ENCODE assay signal across 8 mouse cellular contexts in the genomic region with DNA sequence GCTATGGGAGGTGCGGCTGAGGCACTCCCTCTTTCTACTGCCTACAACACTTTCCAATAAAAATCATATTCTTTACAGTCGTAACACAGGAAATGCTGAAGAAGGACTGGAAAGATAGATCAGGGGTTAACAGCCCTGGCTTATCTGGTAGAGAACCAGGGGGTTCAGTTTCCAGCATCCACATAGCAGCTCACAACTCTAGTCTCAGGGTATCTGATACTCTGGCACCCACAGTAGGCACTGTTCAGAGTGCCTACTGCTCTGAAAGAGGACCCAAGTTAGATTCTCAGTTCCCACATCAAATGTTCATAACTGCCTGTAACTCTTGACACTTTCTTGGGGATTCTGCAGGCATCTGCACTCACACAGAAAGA. TPM values are rescaled to one million over a fixed set of nuclear protein-coding genes. Genes with fewer than 3 reads are reported as not detected.
A peak's percentile ranks its signal among the peaks of the same experiment; 100 is the strongest.
DNase-seq lines count a peak whose midpoint lies in the region; ATAC-seq and TF ChIP-seq lines count a peak whose summit lies in the region.

No protein-coding gene starts in this region.

- H3K4me3 ChIP-seq in kidney, adult 2 months (ENCODE audit: insufficient read depth, low read depth, low read length), result peak overlapping the region; percentile 22
- H3K4me3 ChIP-seq in bone marrow macrophage, adult 2 months (ENCODE audit: insufficient read depth, low read length), result peak overlapping the region; percentile 53
- H3K4me3 ChIP-seq in hindbrain, postnatal 0 days (ENCODE audit: low read length), result peak overlapping the region; percentile 68
- H3K4me3 ChIP-seq in midbrain, embryonic 14.5 days (replicated peaks; ENCODE audit: low read depth, low read length), result peak overlapping the region; percentile 63

- DNase-seq in kidney, adult 2 months, result no peak
- no peak for DNase-seq in kidney, postnatal 25 days
- no peak for DNase-seq in hindbrain, postnatal 0 days (ENCODE audit: low spot score)
- DNase-seq in midbrain, embryonic 14.5 days, result no peak
- DNase-seq in gastrocnemius, postnatal 4 days (ENCODE audit: low spot score in 2 of 2), result no peak
- DNase-seq in kidney, postnatal 4 days, result no peak
- no peak for DNase-seq in adrenal gland, adult (ENCODE audit: inconsistent age in 2 of 2, low spot score in 1 of 2)

- H3K27me3 ChIP-seq in kidney, adult 2 months (replicated peaks; ENCODE audit: control insufficient read depth, insufficient read depth, low read length), result no peaks in the 10 kb centered on the region
- no peaks in the 10 kb centered on the region for H3K27me3 ChIP-seq in hindbrain, postnatal 0 days (ENCODE audit: insufficient read depth, low read length)
- no peaks in the 10 kb centered on the region for H3K27me3 ChIP-seq in midbrain, embryonic 14.5 days (ENCODE audit: control insufficient read depth, insufficient read depth, low read length)

- peak overlapping the region; percentile 55 for H3K4me2 ChIP-seq in hindbrain, postnatal 0 days (ENCODE audit: low read depth, low read length)
- peak overlapping the region; percentile 63 for H3K4me2 ChIP-seq in midbrain, embryonic 14.5 days (ENCODE audit: low read length)

- peak; percentile 58; the same call in 1 of the 2 replicates for ATAC-seq in hindbrain, postnatal 0 days
- no peak; the same call in 1 of the 2 replicates for ATAC-seq in midbrain, embryonic 14.5 days (ENCODE audit: low FRiP score, low TSS enrichment)

- H3K9me3 ChIP-seq in hindbrain, postnatal 0 days (ENCODE audit: low read length), result no peaks in the 10 kb centered on the region
- H3K9me3 ChIP-seq in midbrain, embryonic 14.5 days (ENCODE audit: control insufficient read depth, low read length), result no peaks in the 10 kb centered on the region

- peak overlapping the region; percentile 62 for H3K9ac ChIP-seq in hindbrain, postnatal 0 days (replicated peaks; ENCODE audit: low read length)
- H3K9ac ChIP-seq in midbrain, embryonic 14.5 days (replicated peaks; ENCODE audit: low read length), result peak overlapping the region; percentile 65

- peaks cover 2% of the 10 kb centered on the region; the same call in 1 of the 2 replicates for H3K36me3 ChIP-seq in kidney, adult 2 months (ENCODE audit: control insufficient read depth, insufficient read depth, low read length)
- H3K36me3 ChIP-seq in hindbrain, postnatal 0 days (ENCODE audit: insufficient read depth, low read length), result no peaks in the 10 kb centered on the region
- H3K36me3 ChIP-seq in midbrain, embryonic 14.5 days (ENCODE audit: control insufficient read depth, insufficient read depth, low read length), result no peaks in the 10 kb centered on the region

- WGBS in kidney, adult 2 months, result 0% methylated on average over 2 of the region's 2 CpGs
- 2% methylated on average over 2 of the region's 2 CpGs for WGBS in hindbrain, postnatal 0 days
- 0% methylated on average over 2 of the region's 2 CpGs for WGBS in midbrain, embryonic 14.5 days

- H3K4me1 ChIP-seq in kidney, adult 2 months (ENCODE audit: control insufficient read depth, insufficient read depth, low read length), result peaks cover 6% of the 10 kb centered on the region
- H3K4me1 ChIP-seq in bone marrow macrophage, adult 2 months (ENCODE audit: control insufficient read depth, insufficient read depth, low read length), result peaks cover 28% of the 10 kb centered on the region
- H3K4me1 ChIP-seq in hindbrain, postnatal 0 days (ENCODE audit: insufficient read depth, low read length), result no peaks in the 10 kb centered on the region
- H3K4me1 ChIP-seq in midbrain, embryonic 14.5 days (ENCODE audit: control insufficient read depth, insufficient read depth, low read length), result 0 out of 2 replicates have a peak, but pooled peaks cover 4% of the 10 kb centered on the region

- H3K27ac ChIP-seq in kidney, adult 2 months (ENCODE audit: insufficient read depth, low read depth, low read length), result peak overlapping the region; percentile 17; the same call in 1 of the 2 replicates
- H3K27ac ChIP-seq in bone marrow macrophage, adult 2 months (ENCODE audit: insufficient read depth, low read depth, low read length), result no peak overlapping the region
- H3K27ac ChIP-seq in hindbrain, postnatal 0 days, result peak overlapping the region; percentile 45; the same call in 1 of the 2 replicates
- peak overlapping the region; percentile 78 for H3K27ac ChIP-seq in midbrain, embryonic 14.5 days (replicated peaks; ENCODE audit: low read depth, low read length)

- TF ChIP-seq POLR2A in kidney, adult 2 months (IDR thresholded peaks at IDR 0.05; ENCODE audit: low read depth, low read length), result no peak
- TF ChIP-seq POLR2A in bone marrow macrophage, adult 2 months (IDR thresholded peaks at IDR 0.05; ENCODE audit: borderline replicate concordance, low read depth, low read length), result no peak

- no peak for TF ChIP-seq CTCF in kidney, adult 2 months (conservative IDR thresholded peaks at IDR 0.05; ENCODE audit: insufficient read depth, insufficient read length, low read depth, low read length)
- TF ChIP-seq CTCF in bone marrow macrophage, adult 2 months (IDR thresholded peaks at IDR 0.05; ENCODE audit: low read depth, low read length), result no peak
- TF ChIP-seq CTCF in hindbrain, postnatal 0 days (IDR thresholded peaks at IDR 0.05; ENCODE audit: low read depth), result no peak

RNA-seq across cellular contexts. Expression of a gene that starts 0.4 kb away (rescaled TPM):
- 22.6 and 25.5 TPM in 2 replicates for polyA plus RNA-seq in kidney, adult 2 months (2012; rRNA removed)
- polyA plus RNA-seq in bone marrow macrophage, adult 2 months (2012; ENCODE audit: insufficient read depth, insufficient read length, missing spikeins), result 56.9 and 58.1 TPM in 2 replicates
- 10.5 and 13.5 TPM in 2 replicates for total RNA-seq in hindbrain, postnatal 0 days (2014; rRNA removed)
- polyA plus RNA-seq in hindbrain, postnatal 0 days (2015; fragmentation: Nextera tagmentation; extraction: Ambion mirVana), result 16.0 and 18.6 TPM in 2 replicates
- polyA plus RNA-seq in midbrain, embryonic 14.5 days (2014; fragmentation: Nextera tagmentation; extraction: Ambion mirVana), result 9.1 and 11.1 TPM in 2 replicates
- 10 to 100 TPM; 36.5 to 41.9 TPM for total RNA-seq in gastrocnemius, postnatal 4 days (2021)

RNA-seq across cellular contexts. Expression of a gene that starts 37.8 kb away (rescaled TPM):
- polyA plus RNA-seq in kidney, adult 2 months (2012; rRNA removed), result 7.5 and 7.7 TPM in 2 replicates
- 9.2 and 9.3 TPM in 2 replicates for polyA plus RNA-seq in bone marrow macrophage, adult 2 months (2012; ENCODE audit: insufficient read depth, insufficient read length, missing spikeins)
- 2.2 and 5.5 TPM in 2 replicates for total RNA-seq in hindbrain, postnatal 0 days (2014; rRNA removed)
- polyA plus RNA-seq in hindbrain, postnatal 0 days (2015; fragmentation: Nextera tagmentation; extraction: Ambion mirVana), result 2.3 and 2.7 TPM in 2 replicates
- polyA plus RNA-seq in midbrain, embryonic 14.5 days (2014; fragmentation: Nextera tagmentation; extraction: Ambion mirVana), result 1.9 and 3.7 TPM in 2 replicates
- total RNA-seq in gastrocnemius, postnatal 4 days (2021), result 1 to 10 TPM; 7.5 to 8.7 TPM

RNA-seq across cellular contexts. Expression of a gene that starts 57.8 kb away (rescaled TPM):
- 344 and 370 TPM in 2 replicates for polyA plus RNA-seq in kidney, adult 2 months (2012; rRNA removed)
- 1,731 and 1,752 TPM in 2 replicates for polyA plus RNA-seq in bone marrow macrophage, adult 2 months (2012; ENCODE audit: insufficient read depth, insufficient read length, missing spikeins)
- total RNA-seq in hindbrain, postnatal 0 days (2014; rRNA removed), result 103 and 116 TPM in 2 replicates
- 203 and 219 TPM in 2 replicates for polyA plus RNA-seq in hindbrain, postnatal 0 days (2015; fragmentation: Nextera tagmentation; extraction: Ambion mirVana)
- 117 and 130 TPM in 2 replicates for polyA plus RNA-seq in midbrain, embryonic 14.5 days (2014; fragmentation: Nextera tagmentation; extraction: Ambion mirVana)
- total RNA-seq in gastrocnemius, postnatal 4 days (2021), result 100 to 1,000 TPM; 179 to 189 TPM
